Mouse (Mus musculus): ENCODE data around the gene Trappc12. TPM values are rescaled to one million over a fixed set of nuclear protein-coding genes. Genes with fewer than 3 reads are reported as not detected.

Gene Trappc12
- polyA plus RNA-seq, 1 experiment from 2014 or later: 36.3 TPM

GRCm38 (mm10) chr12:28724366-28724765 is 25.9 kb downstream of the Trappc12 start:
- Histone ChIP-seq H3K27me3 (ENCODE audit: low read depth, poor library complexity, severe bottlenecking) (no peaks in the 10 kb centered on the region), H3K4me3 (no peak overlapping the region), H3K27ac (replicated peaks) (no peak overlapping the region), H3K9me3 (replicated peaks) (no peaks in the 10 kb centered on the region), H3K4me1 (peaks cover 3% of the 10 kb centered on the region), H3K36me3 (peaks cover 41% of the 10 kb centered on the region)
- DNase-seq (ENCODE audit: low spot score): no peak
- WGBS: 80% methylated on average over 3 of the region's 3 CpGs

GRCm38 (mm10) chr12:28718106-28718505 is 32.2 kb downstream of the Trappc12 start:
- no peak overlapping the region for H3K27ac ChIP-seq (replicated peaks)
- peaks cover 10% of the 10 kb centered on the region for H3K4me1 ChIP-seq
- 92% methylated on average over 2 of the region's 2 CpGs for WGBS
- no peak for DNase-seq (ENCODE audit: low spot score)
- no peaks in the 10 kb centered on the region for H3K27me3 ChIP-seq (ENCODE audit: low read depth, poor library complexity, severe bottlenecking)
- H3K9me3 ChIP-seq (replicated peaks): no peaks in the 10 kb centered on the region
- H3K36me3 ChIP-seq: peaks cover 58% of the 10 kb centered on the region
- no peak overlapping the region for H3K4me3 ChIP-seq

GRCm38 (mm10) chr12:28717066-28717465 is 33.2 kb downstream of the Trappc12 start:
- 77% methylated on average over 2 of the region's 2 CpGs for WGBS
- no peak overlapping the region for H3K4me3 ChIP-seq
- no peak overlapping the region for H3K27ac ChIP-seq (replicated peaks)
- H3K27me3 ChIP-seq (ENCODE audit: low read depth, poor library complexity, severe bottlenecking): no peaks in the 10 kb centered on the region
- no peak for DNase-seq (ENCODE audit: low spot score)
- H3K36me3 ChIP-seq: peaks cover 60% of the 10 kb centered on the region
- H3K4me1 ChIP-seq: peaks cover 10% of the 10 kb centered on the region
- H3K9me3 ChIP-seq (replicated peaks): no peaks in the 10 kb centered on the region

- H3K27me3 ChIP-seq (ENCODE audit: low read depth, poor library complexity, severe bottlenecking): no peaks in the 10 kb centered on the region
- WGBS: 90% methylated on average over 24 of the region's 24 CpGs
- H3K27ac ChIP-seq (replicated peaks): no peak overlapping the region
- no peak for DNase-seq (ENCODE audit: low spot score)
- H3K36me3 ChIP-seq: peaks cover 60% of the 10 kb centered on the region
- H3K9me3 ChIP-seq (replicated peaks): no peaks in the 10 kb centered on the region
- no peak overlapping the region for H3K4me3 ChIP-seq
- peaks cover 10% of the 10 kb centered on the region for H3K4me1 ChIP-seq
Measured at GRCm38 (mm10) chr12:28714822-28715632, 35.2 kb downstream of the Trappc12 start.

- DNase-seq (ENCODE audit: low spot score): no peak
- peaks cover 51% of the 10 kb centered on the region for H3K36me3 ChIP-seq
- peaks cover under 1% of the 10 kb centered on the region; the same call in 1 of the 2 replicates for H3K4me1 ChIP-seq
- H3K27me3 ChIP-seq (ENCODE audit: low read depth, poor library complexity, severe bottlenecking): peaks cover 19% of the 10 kb centered on the region
- no peak overlapping the region; the same call in 1 of the 2 replicates for H3K27ac ChIP-seq (replicated peaks)
- no peaks in the 10 kb centered on the region for H3K9me3 ChIP-seq (replicated peaks)
- no peak overlapping the region for H3K4me3 ChIP-seq
- WGBS: 77% methylated on average over 22 of the region's 22 CpGs
Measured at GRCm38 (mm10) chr12:28710566-28711185, 39.6 kb downstream of the Trappc12 start.

- H3K9me3 ChIP-seq (replicated peaks): no peaks in the 10 kb centered on the region
- H3K4me3 ChIP-seq: no peak overlapping the region
- WGBS: 92% methylated on average over 4 of the region's 4 CpGs
- peaks cover 22% of the 10 kb centered on the region for H3K4me1 ChIP-seq
- H3K27ac ChIP-seq (replicated peaks): no peak overlapping the region
- peaks cover 22% of the 10 kb centered on the region for H3K27me3 ChIP-seq (ENCODE audit: low read depth, poor library complexity, severe bottlenecking)
- no peak for DNase-seq (ENCODE audit: low spot score)
- H3K36me3 ChIP-seq: peaks cover 45% of the 10 kb centered on the region
Measured at GRCm38 (mm10) chr12:28708154-28708553, 42.1 kb downstream of the Trappc12 start.

GRCm38 (mm10) chr12:28705204-28705603 is 45.1 kb downstream of the Trappc12 start:
- H3K9me3 ChIP-seq (replicated peaks): no peaks in the 10 kb centered on the region
- WGBS: 91% methylated on average over 6 of the region's 6 CpGs
- peaks cover 28% of the 10 kb centered on the region for H3K4me1 ChIP-seq
- H3K4me3 ChIP-seq: no peak overlapping the region
- DNase-seq (ENCODE audit: low spot score): no peak
- peaks cover 26% of the 10 kb centered on the region for H3K27me3 ChIP-seq (ENCODE audit: low read depth, poor library complexity, severe bottlenecking)
- peaks cover 22% of the 10 kb centered on the region for H3K36me3 ChIP-seq
- H3K27ac ChIP-seq (replicated peaks): no peak overlapping the region

GRCm38 (mm10) chr12:28704381-28704780 is 45.9 kb downstream of the Trappc12 start:
- Histone ChIP-seq H3K4me3 (no peak overlapping the region), H3K9me3 (replicated peaks) (no peaks in the 10 kb centered on the region), H3K27me3 (ENCODE audit: low read depth, poor library complexity, severe bottlenecking) (peaks cover 26% of the 10 kb centered on the region), H3K27ac (replicated peaks) (peak overlapping the region; percentile 72), H3K36me3 (peaks cover 13% of the 10 kb centered on the region), H3K4me1 (peaks cover 32% of the 10 kb centered on the region)
- DNase-seq (ENCODE audit: low spot score): peak; percentile 39
- WGBS: 7% methylated on average over 12 of the region's 12 CpGs

- no peak overlapping the region for H3K4me3 ChIP-seq
- no peaks in the 10 kb centered on the region for H3K9me3 ChIP-seq (replicated peaks)
- 93% methylated on average over 11 of the region's 11 CpGs for whole genome bisulfite sequencing
- no peak for DNase-seq (ENCODE audit: low spot score)
- H3K4me1 ChIP-seq: peaks cover 43% of the 10 kb centered on the region
- H3K27me3 ChIP-seq (ENCODE audit: low read depth, poor library complexity, severe bottlenecking): peaks cover 14% of the 10 kb centered on the region
- H3K27ac ChIP-seq (replicated peaks): no peak overlapping the region
- H3K36me3 ChIP-seq: peaks cover 13% of the 10 kb centered on the region
Measured at GRCm38 (mm10) chr12:28701302-28701701, 49.0 kb downstream of the Trappc12 start.

GRCm38 (mm10) chr12:28700561-28701025 is 49.7 kb downstream of the Trappc12 start:
- H3K27me3 ChIP-seq (ENCODE audit: low read depth, poor library complexity, severe bottlenecking): peaks cover 7% of the 10 kb centered on the region
- H3K4me3 ChIP-seq: no peak overlapping the region
- no peaks in the 10 kb centered on the region for H3K9me3 ChIP-seq (replicated peaks)
- 86% methylated on average over 19 of the region's 19 CpGs for WGBS
- peaks cover 42% of the 10 kb centered on the region for H3K4me1 ChIP-seq
- DNase-seq (ENCODE audit: low spot score): no peak
- H3K27ac ChIP-seq (replicated peaks): peak overlapping the region; percentile 78; the same call in 1 of the 2 replicates
- peaks cover 20% of the 10 kb centered on the region for H3K36me3 ChIP-seq

GRCm38 (mm10) chr12:28700101-28700511 is 50.2 kb downstream of the Trappc12 start:
- Histone ChIP-seq H3K27me3 (ENCODE audit: low read depth, poor library complexity, severe bottlenecking) (peaks cover 5% of the 10 kb centered on the region), H3K4me3 (no peak overlapping the region), H3K9me3 (replicated peaks) (no peaks in the 10 kb centered on the region), H3K36me3 (peaks cover 23% of the 10 kb centered on the region), H3K27ac (replicated peaks) (peak overlapping the region; percentile 78), H3K4me1 (peaks cover 37% of the 10 kb centered on the region)
- no peak for DNase-seq (ENCODE audit: low spot score)
- WGBS: 43% methylated on average over 3 of the region's 3 CpGs

- Histone ChIP-seq H3K9me3 (replicated peaks) (no peaks in the 10 kb centered on the region), H3K4me1 (peaks cover 33% of the 10 kb centered on the region), H3K4me3 (no peak overlapping the region), H3K27ac (replicated peaks) (peak overlapping the region; percentile 78), H3K36me3 (peaks cover 26% of the 10 kb centered on the region), H3K27me3 (ENCODE audit: low read depth, poor library complexity, severe bottlenecking) (peaks cover 5% of the 10 kb centered on the region)
- DNase-seq (ENCODE audit: low spot score): peak; percentile 60
- WGBS: 11% methylated on average over 6 of the region's 6 CpGs
Measured at GRCm38 (mm10) chr12:28699656-28700055, 50.6 kb downstream of the Trappc12 start.

GRCm38 (mm10) chr12:28699086-28699485 is 51.2 kb downstream of the Trappc12 start:
- WGBS: 90% methylated on average over 5 of the region's 5 CpGs
- H3K36me3 ChIP-seq: peaks cover 31% of the 10 kb centered on the region
- H3K27me3 ChIP-seq (ENCODE audit: low read depth, poor library complexity, severe bottlenecking): peaks cover 5% of the 10 kb centered on the region
- H3K9me3 ChIP-seq (replicated peaks): no peaks in the 10 kb centered on the region
- no peak overlapping the region for H3K27ac ChIP-seq (replicated peaks)
- no peak overlapping the region for H3K4me3 ChIP-seq
- no peak for DNase-seq (ENCODE audit: low spot score)
- H3K4me1 ChIP-seq: peaks cover 27% of the 10 kb centered on the region

Measured in midbrain, embryonic 10.5 days (tissue).